Mouse (Mus musculus) hindbrain, embryonic 16.5 days (tissue): Measurements from ENCODE around the gene Fahd2a. TPM values are rescaled to one million over a fixed set of nuclear protein-coding genes. Genes with fewer than 3 reads are reported as not detected.
A peak's percentile ranks its signal among the peaks of the same experiment; 100 is the strongest.

Experiments used
- ATAC-seq: fragments of 200-750 bp; cut with Nextera tagmentation; 2 replicates; pipeline ENCODE4 v1.8.0; 2017; ENCODE audit warnings: moderate TSS enrichment, moderate library complexity
- H3K27ac ChIP-seq: fragments of 300-500 bp; sonication (generic); 2 replicates; pipeline ENCODE4 v1.5.1; 2014; ENCODE audit warnings: low read depth, mild to moderate bottlenecking, control low read depth, low read length, moderate library complexity
- H3K27me3 ChIP-seq: fragments of 300-500 bp; sonication (generic); replicated peaks from 2 replicates; pipeline ENCODE4 v1.6.1; 2014; ENCODE audit warnings: low read length; ENCODE audit not compliant: control insufficient read depth, insufficient read depth
- H3K36me3 ChIP-seq: fragments of 300-500 bp; sonication (generic); 2 replicates; pipeline ENCODE4 v1.6.1; 2014; ENCODE audit warnings: mild to moderate bottlenecking, low read length, moderate library complexity, mixed read lengths; ENCODE audit not compliant: control insufficient read depth, insufficient read depth
- H3K4me1 ChIP-seq: fragments of 300-500 bp; sonication (generic); 2 replicates; pipeline ENCODE4 v1.6.1; 2014; ENCODE audit warnings: low read depth, low read length; ENCODE audit not compliant: control insufficient read depth, insufficient read depth
- H3K4me2 ChIP-seq: fragments of 300-500 bp; sonication (generic); 2 replicates; pipeline ENCODE4 v1.6.1; 2014; ENCODE audit warnings: mild to moderate bottlenecking, low read length, control low read depth, moderate library complexity
- H3K4me3 ChIP-seq: fragments of 300-500 bp; sonication (generic); 2 replicates; pipeline ENCODE4 v1.5.1; 2014; ENCODE audit warnings: mild to moderate bottlenecking, low read length, control low read depth, moderate library complexity
- H3K9ac ChIP-seq: fragments of 300-500 bp; sonication (generic); 2 replicates; pipeline ENCODE4 v1.6.1; 2014; ENCODE audit warnings: low read depth, mild to moderate bottlenecking, control low read depth, low read length, moderate library complexity
- H3K9me3 ChIP-seq: fragments of 300-500 bp; sonication (generic); 2 replicates; pipeline ENCODE4 v1.6.1; 2014; ENCODE audit warnings: mild to moderate bottlenecking, low read length, moderate library complexity; ENCODE audit not compliant: control insufficient read depth
- WGBS: fragments of 180-500 bp; shearing (Covaris S2); extraction: QIAGEN DNeasy Blood & Tissue Kit; methylation state at CpG from one replicate; pipeline ENCODE4 v1.1.7; 2014; 5-methylcytosine and 5-hydroxymethylcytosine counted together
- polyA plus RNA-seq: library from polyadenylated mRNA; unstranded; fragments of >200 nt; fragmentation: Nextera tagmentation; extraction: Ambion mirVana; gene quantifications from 2 replicates; pipeline ENCODE4 v1.2.1, GENCODE M21; 2015

The Fahd2a gene
- polyA plus RNA-seq, 1 experiment from 2014 or later = 32.9 TPM

DNA sequence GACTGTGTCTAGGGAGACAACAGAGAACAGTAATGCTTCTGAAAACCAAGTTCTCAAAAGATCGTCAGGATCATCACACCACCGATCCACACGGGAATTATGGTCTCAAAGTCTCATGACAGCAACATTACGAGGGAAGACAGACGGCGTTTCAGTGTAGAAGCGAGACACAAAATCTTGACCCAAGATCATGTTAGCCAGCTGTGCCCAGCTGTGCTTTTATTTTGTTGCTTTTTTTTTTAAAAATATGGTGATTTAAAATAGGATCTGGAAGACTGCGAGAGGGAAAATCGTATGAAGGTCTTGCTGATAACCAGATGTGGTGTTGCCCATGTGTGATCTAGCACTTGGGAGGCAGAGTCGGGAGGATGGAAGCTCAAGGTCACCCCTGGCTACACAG, 26.3 kb upstream of the Fahd2a start:
- Histone ChIP-seq H3K27me3 (no peaks in the 10 kb centered on the region), H3K27ac (no peak overlapping the region), H3K36me3 (no peaks in the 10 kb centered on the region)

DNA sequence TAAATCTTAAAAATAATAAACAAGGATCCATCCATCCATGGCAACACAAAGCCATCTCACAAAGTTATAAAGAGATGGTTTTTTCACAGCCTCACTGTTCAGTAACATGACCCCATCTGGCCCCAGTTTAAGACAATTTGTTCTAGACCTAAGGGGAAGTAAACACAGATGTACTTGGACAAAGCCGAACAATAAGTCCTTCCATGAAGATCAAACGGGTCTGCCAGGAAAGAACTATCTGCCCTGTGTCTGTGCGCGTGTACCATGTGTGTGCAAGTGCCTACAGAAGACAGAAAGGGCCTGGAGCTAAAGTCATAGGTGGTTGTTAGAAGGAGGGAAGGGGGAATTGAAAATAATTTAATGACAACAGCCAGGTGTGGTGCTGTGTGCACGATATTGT, 25.8 kb upstream of the Fahd2a start:
- Histone ChIP-seq H3K4me2 (no peak overlapping the region), H3K4me1 (no peaks in the 10 kb centered on the region), H3K36me3 (no peaks in the 10 kb centered on the region), H3K27me3 (no peaks in the 10 kb centered on the region), H3K9ac (no peak overlapping the region), H3K27ac (no peak overlapping the region), H3K4me3 (no peak overlapping the region), H3K9me3 (no peaks in the 10 kb centered on the region)
- WGBS = 85% methylated on average over 5 of the region's 5 CpGs
- ATAC-seq = no peak

More for the DNA sequence above, 26.3 kb upstream of the Fahd2a start:
- Histone ChIP-seq H3K4me1 (no peaks in the 10 kb centered on the region), H3K4me2 (no peak overlapping the region), H3K4me3 (no peak overlapping the region), H3K9me3 (no peaks in the 10 kb centered on the region), H3K9ac (no peak overlapping the region)
- WGBS = 91% methylated on average over 10 of the region's 10 CpGs
- no peak for ATAC-seq

- H3K9me3 ChIP-seq = no peaks in the 10 kb centered on the region
- no peak overlapping the region for H3K4me2 ChIP-seq
- H3K9ac ChIP-seq = no peak overlapping the region
- H3K4me3 ChIP-seq = no peak overlapping the region
- no peak overlapping the region for H3K27ac ChIP-seq
- ATAC-seq = peak; percentile 88
- no peaks in the 10 kb centered on the region for H3K27me3 ChIP-seq
- H3K4me1 ChIP-seq = no peaks in the 10 kb centered on the region
- H3K36me3 ChIP-seq = no peaks in the 10 kb centered on the region; the same call in 1 of the 2 replicates
- WGBS = 12% methylated on average over 8 of the region's 8 CpGs
Measured at GRCm38 (mm10) chr2:127462314-127462713, 17.9 kb upstream of the Fahd2a start.

- Histone ChIP-seq H3K27ac (no peak overlapping the region), H3K4me1 (no peaks in the 10 kb centered on the region), H3K9ac (no peak overlapping the region), H3K36me3 (no peaks in the 10 kb centered on the region; the same call in 1 of the 2 replicates), H3K27me3 (no peaks in the 10 kb centered on the region), H3K9me3 (no peaks in the 10 kb centered on the region), H3K4me2 (no peak overlapping the region), H3K4me3 (no peak overlapping the region)
- no peak for ATAC-seq
- 57% methylated on average over 9 of the region's 9 CpGs for WGBS
Measured at GRCm38 (mm10) chr2:127461351-127461750, 17.0 kb upstream of the Fahd2a start.

GRCm38 (mm10) chr2:127459341-127459740, 15.0 kb upstream of the Fahd2a start:
- H3K36me3 ChIP-seq = no peaks in the 10 kb centered on the region; the same call in 1 of the 2 replicates
- WGBS = 75% methylated on average over 2 of the region's 2 CpGs
- ATAC-seq = no peak

GRCm38 (mm10) chr2:127453764-127454163, 9.4 kb upstream of the Fahd2a start:
- no peak for ATAC-seq
- Histone ChIP-seq H3K9ac (no peak overlapping the region), H3K27me3 (0 out of 2 replicates have a peak, but pooled peaks cover 2% of the 10 kb centered on the region), H3K27ac (no peak overlapping the region), H3K4me3 (no peak overlapping the region), H3K9me3 (no peaks in the 10 kb centered on the region), H3K36me3 (no peaks in the 10 kb centered on the region; the same call in 1 of the 2 replicates), H3K4me1 (no peaks in the 10 kb centered on the region), H3K4me2 (no peak overlapping the region)
- 4% methylated on average over 5 of the region's 5 CpGs for WGBS

More at GRCm38 (mm10) chr2:127459341-127459740, 15.0 kb upstream of the Fahd2a start:
- no peak overlapping the region for H3K4me2 ChIP-seq
- no peaks in the 10 kb centered on the region for H3K27me3 ChIP-seq
- no peak overlapping the region for H3K27ac ChIP-seq
- H3K4me3 ChIP-seq = no peak overlapping the region
- H3K4me1 ChIP-seq = no peaks in the 10 kb centered on the region
- H3K9me3 ChIP-seq = no peaks in the 10 kb centered on the region
- no peak overlapping the region for H3K9ac ChIP-seq

- Histone ChIP-seq H3K9me3 (no peaks in the 10 kb centered on the region), H3K9ac (no peak overlapping the region), H3K4me1 (no peaks in the 10 kb centered on the region), H3K27me3 (0 out of 2 replicates have a peak, but pooled peaks cover 2% of the 10 kb centered on the region), H3K27ac (no peak overlapping the region), H3K4me2 (no peak overlapping the region), H3K4me3 (no peak overlapping the region), H3K36me3 (no peaks in the 10 kb centered on the region; the same call in 1 of the 2 replicates)
- no peak for ATAC-seq
- WGBS = 73% methylated on average over 9 of the region's 9 CpGs
Measured at GRCm38 (mm10) chr2:127453141-127453540, 8.8 kb upstream of the Fahd2a start.

DNA sequence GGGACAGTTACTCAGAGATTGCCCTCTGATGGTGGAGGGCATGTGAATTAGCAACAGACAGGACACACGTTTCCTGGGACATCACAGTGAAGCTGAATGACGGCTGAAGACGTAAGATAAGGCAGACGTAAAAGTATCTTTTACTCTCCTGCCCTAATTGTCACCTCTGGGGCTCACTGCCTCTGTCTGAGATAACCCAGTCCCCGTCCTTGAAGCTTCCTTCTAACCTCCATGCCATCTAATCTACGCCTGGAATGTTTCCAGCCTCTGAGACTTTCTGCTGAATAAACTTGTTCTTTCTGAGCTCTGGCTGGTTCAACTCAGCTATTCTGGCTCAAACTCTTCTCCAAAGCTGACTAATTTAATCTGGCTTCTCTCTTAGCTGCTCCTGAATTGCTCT, 7.4 kb upstream of the Fahd2a start:
- Histone ChIP-seq H3K4me1 (no peaks in the 10 kb centered on the region), H3K36me3 (no peaks in the 10 kb centered on the region), H3K4me3 (no peak overlapping the region), H3K9me3 (no peaks in the 10 kb centered on the region), H3K9ac (no peak overlapping the region), H3K27me3 (0 out of 2 replicates have a peak, but pooled peaks cover 2% of the 10 kb centered on the region), H3K27ac (no peak overlapping the region), H3K4me2 (no peak overlapping the region)
- WGBS = 56% methylated on average over 6 of the region's 6 CpGs
- no peak for ATAC-seq

DNA sequence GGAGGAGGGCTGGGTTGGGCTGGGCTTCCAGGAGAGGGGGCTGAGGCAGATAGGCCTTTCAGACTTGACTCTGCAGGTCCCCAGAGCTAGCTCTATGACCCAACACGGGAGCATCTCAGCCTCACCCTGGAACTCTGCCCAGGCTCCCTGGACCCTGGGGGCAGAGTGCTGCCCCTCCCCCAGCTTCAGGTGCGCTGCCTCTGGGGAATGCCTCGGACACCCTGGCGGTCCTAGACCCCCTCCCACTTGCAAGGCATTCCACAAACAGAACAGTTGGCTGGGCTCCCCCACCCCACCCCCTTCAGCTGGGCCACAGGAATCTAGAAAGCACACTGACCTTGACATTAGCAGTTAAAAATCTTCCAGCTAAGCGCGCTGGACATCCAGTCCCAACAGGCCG, 5.3 kb upstream of the Fahd2a start:
- Histone ChIP-seq H3K4me1 (peaks cover 2% of the 10 kb centered on the region), H3K9ac (no peak overlapping the region), H3K9me3 (no peaks in the 10 kb centered on the region), H3K4me3 (no peak overlapping the region), H3K36me3 (no peaks in the 10 kb centered on the region), H3K27ac (no peak overlapping the region), H3K27me3 (0 out of 2 replicates have a peak, but pooled peaks cover 2% of the 10 kb centered on the region), H3K4me2 (no peak overlapping the region)
- WGBS = 61% methylated on average over 7 of the region's 7 CpGs
- ATAC-seq = no peak

DNA sequence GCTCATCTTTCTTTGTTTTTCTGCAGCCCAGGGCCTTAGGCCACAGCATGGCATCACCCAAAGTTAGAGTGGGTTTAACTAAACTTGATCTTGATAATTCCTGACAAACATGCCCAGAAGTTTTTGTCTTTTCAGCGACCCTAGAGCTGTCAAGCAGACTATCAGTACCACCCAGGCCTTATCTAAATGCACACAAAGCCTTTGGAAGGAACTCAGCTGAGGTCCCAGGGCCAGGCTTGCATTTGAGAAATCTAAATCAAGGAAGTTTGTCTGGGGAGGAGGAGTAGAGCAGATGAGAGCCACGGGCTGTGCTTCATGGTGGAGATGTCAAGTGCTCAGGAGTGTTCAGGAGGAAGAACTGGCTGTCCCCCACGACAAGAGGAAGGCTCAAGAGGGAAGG, 2.5 kb upstream of the Fahd2a start:
- H3K4me3 ChIP-seq = no peak overlapping the region
- WGBS = 55% methylated on average over 3 of the region's 3 CpGs
- no peak overlapping the region for H3K9ac ChIP-seq
- no peaks in the 10 kb centered on the region for H3K9me3 ChIP-seq
- H3K4me2 ChIP-seq = no peak overlapping the region
- peaks cover 11% of the 10 kb centered on the region for H3K4me1 ChIP-seq
- 0 out of 2 replicates have a peak, but pooled peaks cover 2% of the 10 kb centered on the region for H3K27me3 ChIP-seq
- no peak overlapping the region for H3K27ac ChIP-seq
- ATAC-seq = no peak
- H3K36me3 ChIP-seq = no peaks in the 10 kb centered on the region
